Mouse (Mus musculus) intestine, embryonic 14.5 days (tissue): ENCODE measurements at regions not wholly inside any gene's neighbourhood (a gene's known extent, or its start where the extent isn't known, plus 50 kb on each side); places are given as distances from the start of the nearest gene placed in this dataset.

Source experiments
- ATAC-seq: fragments of 200-750 bp; cut with Nextera tagmentation; replicated peaks from 2 replicates; pipeline ENCODE4 v1.8.0; 2017; ENCODE audit warnings: low read depth, moderate number of reproducible peaks, moderate TSS enrichment, moderate library complexity; ENCODE audit not compliant: low FRiP score, low TSS enrichment
- DNase-seq: peaks from one replicate; pipeline ENCODE4 v3.0.0-alpha.2; 2018; ENCODE audit warnings: low spot score
- H3K27ac ChIP-seq: fragments of 300-500 bp; sonication (generic); 2 replicates; pipeline ENCODE4 v1.5.1; 2014; ENCODE audit warnings: low read depth, mild to moderate bottlenecking, control low read depth
- H3K27me3 ChIP-seq: fragments of 300-500 bp; sonication (generic); replicated peaks from 2 replicates; pipeline ENCODE4 v1.6.1; 2014; ENCODE audit warnings: low read length, control low read depth; ENCODE audit not compliant: control insufficient read depth, insufficient read depth
- H3K36me3 ChIP-seq: fragments of 300-500 bp; sonication (generic); 2 replicates; pipeline ENCODE4 v1.6.1; 2014; ENCODE audit warnings: low read length, control low read depth; ENCODE audit not compliant: control insufficient read depth, insufficient read depth
- H3K4me1 ChIP-seq: fragments of 300-500 bp; sonication (generic); replicated peaks from 2 replicates; pipeline ENCODE4 v1.6.1; 2014; ENCODE audit warnings: low read length, control low read depth, mixed read lengths; ENCODE audit not compliant: control insufficient read depth, insufficient read depth
- H3K4me2 ChIP-seq: fragments of 300-500 bp; sonication (generic); 2 replicates; pipeline ENCODE4 v1.6.1; 2014; ENCODE audit warnings: low read length
- H3K4me3 ChIP-seq: fragments of 300-500 bp; sonication (generic); 2 replicates; pipeline ENCODE4 v1.5.1; 2014; ENCODE audit warnings: low read depth, low read length, control low read depth, mixed read lengths
- H3K9ac ChIP-seq: fragments of 300-500 bp; sonication (generic); 2 replicates; pipeline ENCODE4 v1.6.1; 2014; ENCODE audit warnings: mild to moderate bottlenecking, low read length
- H3K9me3 ChIP-seq: fragments of 300-500 bp; sonication (generic); 2 replicates; pipeline ENCODE4 v1.6.1; 2016; ENCODE audit warnings: low read length, control low read depth; ENCODE audit not compliant: control insufficient read depth
- WGBS: fragments of 180-500 bp; shearing (Covaris S2); extraction: QIAGEN DNeasy Blood & Tissue Kit; methylation state at CpG from one replicate; pipeline ENCODE4 v1.1.7; 2014; 5-methylcytosine and 5-hydroxymethylcytosine counted together

DNA sequence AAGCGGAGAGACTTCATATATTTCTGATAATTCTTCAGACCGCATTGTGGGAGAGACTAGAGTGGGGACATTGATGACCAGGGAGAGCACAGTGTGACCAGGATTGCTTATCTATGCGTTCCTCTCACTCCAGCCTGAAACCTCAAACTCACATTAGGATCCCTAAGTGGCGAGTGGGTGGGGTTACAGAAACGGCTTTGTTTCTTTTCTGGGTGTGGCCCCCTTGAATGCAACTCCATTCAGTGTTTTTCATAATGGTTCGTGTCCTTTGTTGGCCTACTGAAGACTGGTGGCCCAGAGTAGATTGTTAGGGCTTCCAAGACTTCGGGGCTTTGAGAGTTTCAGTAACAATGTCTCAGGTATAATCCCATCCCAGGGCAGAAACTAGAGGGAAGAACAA lies 1512.1 kb downstream of the Slc22a22 start:
- no peak for ATAC-seq
- no peak for DNase-seq
- 79% methylated on average over 7 of the region's 7 CpGs for WGBS

DNA sequence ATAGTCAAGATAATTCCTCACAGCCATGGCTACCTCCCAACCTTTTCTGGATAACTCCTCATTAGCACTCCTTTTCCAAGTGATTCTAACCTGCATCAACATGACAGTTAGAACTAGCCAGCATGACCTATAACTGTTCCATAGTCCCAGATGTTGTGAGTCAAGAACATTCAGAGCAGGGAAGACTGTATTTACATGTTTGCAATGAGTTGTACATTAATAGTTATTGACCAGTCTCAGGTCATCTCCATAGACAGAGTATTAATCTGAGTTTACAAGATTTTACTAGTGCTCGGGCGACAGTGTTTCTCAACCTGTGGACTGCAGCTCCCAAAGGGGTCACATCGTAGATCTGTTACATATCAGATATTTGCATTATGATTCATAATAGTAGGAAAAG lies 1515.3 kb downstream of the Slc22a22 start:
- no peak overlapping the region for H3K27ac ChIP-seq
- H3K4me3 ChIP-seq = no peak overlapping the region
- ATAC-seq (no peak), DNase-seq (no peak)
- H3K9me3 ChIP-seq = no peaks in the 10 kb centered on the region; the same call in 1 of the 2 replicates
- 91% methylated on average over 3 of the region's 3 CpGs for WGBS
- H3K27me3 ChIP-seq = no peaks in the 10 kb centered on the region
- no peak overlapping the region for H3K9ac ChIP-seq
- no peaks in the 10 kb centered on the region for H3K4me1 ChIP-seq
- no peak overlapping the region for H3K4me2 ChIP-seq
- H3K36me3 ChIP-seq = no peaks in the 10 kb centered on the region

More for the DNA sequence above, 1512.1 kb downstream of the Slc22a22 start:
- Histone ChIP-seq H3K4me2 (no peak overlapping the region), H3K27ac (no peak overlapping the region), H3K36me3 (no peaks in the 10 kb centered on the region), H3K4me1 (no peaks in the 10 kb centered on the region), H3K4me3 (no peak overlapping the region), H3K9me3 (no peaks in the 10 kb centered on the region), H3K9ac (no peak overlapping the region), H3K27me3 (no peaks in the 10 kb centered on the region)
